Mouse (Mus musculus) forebrain, embryonic 12.5 days (tissue): ENCODE results near the gene Srcin1. TPM values are rescaled to one million over a fixed set of nuclear protein-coding genes. Genes with fewer than 3 reads are reported as not detected.

Experiments
- ATAC-seq: fragments of 200-750 bp; cut with Nextera tagmentation; 2 replicates; pipeline ENCODE4 v1.8.0; 2017; ENCODE audit warnings: moderate TSS enrichment; ENCODE audit not compliant: low FRiP score
- H3K27ac ChIP-seq: fragments of 300-500 bp; sonication (generic); 2 replicates; pipeline ENCODE4 v1.5.1; 2016; ENCODE audit warnings: mild to moderate bottlenecking
- H3K27me3 ChIP-seq: fragments of 300-500 bp; sonication (generic); 2 replicates; pipeline ENCODE4 v1.6.1; 2016; ENCODE audit warnings: mild to moderate bottlenecking
- H3K36me3 ChIP-seq: fragments of 300-500 bp; sonication (generic); replicated peaks from 2 replicates; pipeline ENCODE4 v1.6.1; 2016; ENCODE audit warnings: mild to moderate bottlenecking
- H3K4me1 ChIP-seq: fragments of 300-500 bp; sonication (generic); 2 replicates; pipeline ENCODE4 v1.6.1; 2016
- H3K4me2 ChIP-seq: fragments of 300-500 bp; sonication (generic); 2 replicates; pipeline ENCODE4 v1.6.1; 2016; ENCODE audit warnings: mild to moderate bottlenecking, moderate library complexity
- H3K4me3 ChIP-seq: fragments of 300-500 bp; sonication (generic); replicated peaks from 2 replicates; pipeline ENCODE4 v1.5.1; 2016; ENCODE audit warnings: mild to moderate bottlenecking
- H3K9ac ChIP-seq: fragments of 300-500 bp; sonication (generic); 2 replicates; pipeline ENCODE4 v1.6.1; 2016; ENCODE audit warnings: mild to moderate bottlenecking
- H3K9me3 ChIP-seq: fragments of 300-500 bp; sonication (generic); 2 replicates; pipeline ENCODE4 v1.6.1; 2016
- WGBS: fragments of 180-500 bp; shearing (Covaris S2); methylation state at CpG from one replicate; pipeline ENCODE4 v1.1.7; 2016; 5-methylcytosine and 5-hydroxymethylcytosine counted together
- polyA plus RNA-seq: library from polyadenylated mRNA; unstranded; fragments of >200 nt; fragmentation: Nextera tagmentation; extraction: Ambion mirVana; gene quantifications from 2 replicates; pipeline ENCODE4 v1.2.1, GENCODE M21; 2016

Gene Srcin1
- polyA plus RNA-seq, 1 experiment from 2014 or later: 5.7 TPM

DNA sequence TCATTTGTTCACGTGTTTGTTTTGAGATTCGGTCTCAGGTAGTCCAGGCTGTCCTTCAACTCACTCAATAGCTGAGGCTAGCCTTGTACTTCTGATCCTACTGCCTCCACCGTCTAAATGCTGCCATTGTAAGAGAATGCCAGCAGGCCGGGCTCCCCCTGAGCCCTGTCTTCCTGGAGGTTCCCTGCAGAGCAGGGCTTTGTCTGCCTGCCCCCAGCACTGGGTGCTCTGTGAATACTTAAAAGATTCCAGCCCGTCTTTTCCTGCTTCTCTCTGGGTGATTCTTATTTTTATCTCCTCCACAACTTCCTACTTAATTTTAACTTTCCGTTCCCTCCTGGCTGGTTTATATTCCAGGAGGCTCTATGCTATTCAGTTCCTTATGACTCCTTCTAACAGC, 26.2 kb upstream of the Srcin1 start:
- ATAC-seq: no peak
- 0 out of 2 replicates have a peak, but pooled peaks cover 5% of the 10 kb centered on the region for H3K27me3 ChIP-seq
- WGBS: 21% methylated on average over 6 of the region's 6 CpGs
- no peak overlapping the region for H3K9ac ChIP-seq
- H3K36me3 ChIP-seq: no peaks in the 10 kb centered on the region
- H3K9me3 ChIP-seq: no peaks in the 10 kb centered on the region
- no peak overlapping the region for H3K4me2 ChIP-seq
- H3K4me1 ChIP-seq: peaks cover 9% of the 10 kb centered on the region; the same call in 1 of the 2 replicates
- H3K27ac ChIP-seq: no peak overlapping the region
- H3K4me3 ChIP-seq: no peak overlapping the region

DNA sequence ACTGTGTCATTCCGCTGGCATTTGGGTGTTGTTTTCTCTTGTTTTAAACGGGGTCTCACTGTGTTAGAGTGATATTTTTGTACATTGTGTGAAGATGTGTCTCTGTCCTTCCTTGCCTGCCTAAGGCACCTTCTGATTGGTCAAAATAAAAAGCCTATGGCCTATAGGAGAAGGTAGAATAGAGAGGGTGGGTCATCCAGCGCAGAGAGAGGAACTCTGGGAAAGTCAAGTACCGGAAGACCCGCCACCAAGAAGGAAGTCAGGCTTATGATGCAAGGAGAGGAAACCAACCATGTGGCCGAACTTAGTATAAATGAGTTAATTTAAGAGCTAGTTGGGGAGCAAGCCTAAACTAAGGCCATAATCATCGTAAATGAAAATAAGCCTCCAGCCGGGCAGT, 23.1 kb upstream of the Srcin1 start:
- no peaks in the 10 kb centered on the region for H3K27me3 ChIP-seq
- H3K4me3 ChIP-seq: no peak overlapping the region
- H3K36me3 ChIP-seq: no peaks in the 10 kb centered on the region
- H3K4me1 ChIP-seq: peaks cover 9% of the 10 kb centered on the region; the same call in 1 of the 2 replicates
- no peaks in the 10 kb centered on the region for H3K9me3 ChIP-seq
- no peak overlapping the region for H3K4me2 ChIP-seq
- H3K27ac ChIP-seq: no peak overlapping the region
- no peak overlapping the region for H3K9ac ChIP-seq
- WGBS: 94% methylated on average over 8 of the region's 8 CpGs
- ATAC-seq: no peak

DNA sequence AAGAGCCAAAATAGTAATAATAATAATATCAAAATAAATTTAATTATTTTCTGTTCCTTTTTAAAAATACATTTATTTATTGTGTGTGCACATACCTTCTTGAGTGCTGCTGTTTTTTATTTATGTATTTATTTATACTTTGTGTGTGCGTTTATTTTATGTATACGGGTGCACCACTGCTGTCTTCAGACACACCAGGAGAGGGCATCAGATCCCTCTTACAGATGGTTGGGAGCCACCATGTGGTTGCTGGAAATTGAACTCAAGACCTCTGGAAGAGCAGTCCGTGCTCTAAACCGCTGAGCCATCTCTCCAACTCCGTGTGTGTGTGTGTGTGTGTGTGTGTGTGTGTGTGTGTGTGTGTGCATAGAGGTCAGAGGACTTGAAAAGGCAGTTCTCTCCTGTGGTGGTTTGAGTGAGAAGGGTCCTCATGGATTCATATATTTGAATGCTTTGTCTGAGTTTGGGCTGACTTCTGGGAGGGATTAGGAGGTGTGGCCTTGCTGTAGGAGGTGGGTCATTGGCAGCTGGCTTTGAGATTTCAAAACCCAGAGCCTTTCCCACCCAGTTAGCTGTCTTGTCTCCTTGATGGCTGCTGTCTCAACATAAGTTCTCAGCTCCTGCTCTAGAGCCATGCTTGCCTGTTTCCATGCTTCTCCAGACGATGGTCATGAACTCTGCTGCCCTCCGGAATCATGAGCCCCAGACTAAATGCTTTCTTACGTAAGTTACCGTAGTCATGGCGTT, 22.1 kb upstream of the Srcin1 start:
- Histone ChIP-seq H3K4me2 (no peak overlapping the region), H3K9ac (no peak overlapping the region), H3K4me3 (no peak overlapping the region), H3K27ac (no peak overlapping the region), H3K36me3 (no peaks in the 10 kb centered on the region), H3K4me1 (peaks cover 9% of the 10 kb centered on the region; the same call in 1 of the 2 replicates), H3K9me3 (no peaks in the 10 kb centered on the region), H3K27me3 (no peaks in the 10 kb centered on the region)
- ATAC-seq: no peak
- WGBS: 78% methylated on average over 10 of the region's 10 CpGs

DNA sequence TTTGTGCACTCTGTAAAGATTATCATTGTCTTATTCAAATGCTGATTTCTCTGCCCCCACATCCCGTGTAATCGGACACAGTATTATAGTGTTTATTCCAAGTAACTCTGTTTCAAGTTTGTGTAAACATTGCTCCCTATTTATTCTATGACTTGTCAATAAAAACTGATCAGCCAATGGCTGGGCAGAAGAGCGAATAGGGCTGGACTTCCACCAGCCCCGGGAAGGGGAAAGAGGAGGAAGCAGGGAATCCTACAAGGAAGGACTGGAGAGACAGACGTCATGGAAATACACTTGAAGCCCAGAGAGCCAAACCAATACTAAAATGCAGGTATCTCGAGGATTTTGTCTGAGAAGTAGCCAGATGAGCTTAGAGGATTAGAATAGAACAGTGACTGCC, 18.1 kb upstream of the Srcin1 start:
- H3K27me3 ChIP-seq: peaks cover 9% of the 10 kb centered on the region; the same call in 1 of the 2 replicates
- H3K36me3 ChIP-seq: no peaks in the 10 kb centered on the region
- WGBS: 54% methylated on average over 6 of the region's 6 CpGs
- no peaks in the 10 kb centered on the region for H3K9me3 ChIP-seq
- no peak overlapping the region for H3K4me2 ChIP-seq
- H3K4me1 ChIP-seq: peaks cover 15% of the 10 kb centered on the region
- no peak overlapping the region for H3K4me3 ChIP-seq
- H3K9ac ChIP-seq: no peak overlapping the region
- no peak overlapping the region for H3K27ac ChIP-seq
- ATAC-seq: no peak

DNA sequence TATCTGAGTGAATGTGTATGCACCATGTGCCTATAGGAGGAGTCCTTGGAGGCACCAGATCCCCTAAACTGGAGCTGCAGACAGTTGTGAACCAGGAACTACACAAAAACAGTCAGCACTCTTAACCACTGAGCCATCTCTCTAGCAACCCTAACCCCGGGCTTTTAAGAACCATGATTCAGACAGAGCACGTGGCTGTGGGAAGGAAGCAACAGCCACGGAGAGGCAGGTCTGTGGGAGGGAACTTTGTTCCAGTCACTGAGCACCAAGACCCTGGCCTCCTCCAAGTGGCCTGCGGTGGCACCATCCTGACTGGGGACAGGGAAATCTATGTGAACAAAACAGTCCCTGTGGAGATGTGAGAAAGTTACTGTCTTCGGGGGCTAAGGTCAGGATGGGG, 15.9 kb upstream of the Srcin1 start:
- Histone ChIP-seq H3K4me2 (no peak overlapping the region), H3K36me3 (no peaks in the 10 kb centered on the region), H3K4me1 (peaks cover 17% of the 10 kb centered on the region), H3K27ac (no peak overlapping the region), H3K27me3 (peaks cover 9% of the 10 kb centered on the region; the same call in 1 of the 2 replicates), H3K4me3 (no peak overlapping the region), H3K9ac (no peak overlapping the region), H3K9me3 (no peaks in the 10 kb centered on the region)
- no peak for ATAC-seq
- 32% methylated on average over 5 of the region's 5 CpGs for WGBS

DNA sequence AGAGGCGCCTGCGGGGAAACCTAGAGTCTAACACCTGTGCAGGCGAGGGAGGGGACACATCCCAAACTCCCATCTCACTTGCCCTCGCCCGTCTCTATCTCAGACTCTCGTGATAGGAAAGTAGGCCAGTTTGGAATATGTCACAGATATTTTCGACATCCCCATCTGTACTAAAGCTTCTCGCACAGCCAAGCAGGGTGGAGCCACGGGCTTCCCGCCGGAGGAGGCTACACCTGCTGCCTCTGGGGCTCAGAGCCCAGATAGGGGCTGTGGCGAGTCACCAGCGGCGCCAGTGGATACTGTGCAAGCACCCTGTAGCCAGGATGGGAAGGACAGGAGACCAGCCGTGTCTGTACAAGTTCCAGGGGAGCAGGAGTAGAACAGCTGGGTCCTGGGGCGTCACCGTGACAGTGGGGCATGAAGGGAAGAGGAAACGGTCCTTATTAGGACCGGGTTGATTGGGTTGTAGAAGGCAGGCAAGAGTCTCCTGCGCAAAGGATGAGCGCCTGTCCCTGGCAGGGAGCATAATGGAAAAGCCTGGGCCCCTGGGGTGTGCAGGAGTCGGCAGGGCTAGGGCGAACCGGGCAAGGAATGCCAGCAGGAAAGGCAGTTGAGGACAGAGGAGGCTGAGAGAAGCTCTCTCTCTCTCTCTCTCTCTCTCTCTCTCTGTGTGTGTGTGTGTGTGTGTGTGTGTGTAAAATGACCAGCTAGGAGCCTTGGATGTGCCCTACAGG, 14.4 kb upstream of the Srcin1 start:
- H3K9ac ChIP-seq: 0 out of 2 replicates have a peak overlapping the region, but pooled peaks have one; percentile 33
- no peak for ATAC-seq
- H3K9me3 ChIP-seq: no peaks in the 10 kb centered on the region
- H3K36me3 ChIP-seq: no peaks in the 10 kb centered on the region
- H3K4me3 ChIP-seq: no peak overlapping the region
- no peak overlapping the region for H3K4me2 ChIP-seq
- peaks cover 17% of the 10 kb centered on the region for H3K4me1 ChIP-seq
- H3K27me3 ChIP-seq: peaks cover 9% of the 10 kb centered on the region; the same call in 1 of the 2 replicates
- H3K27ac ChIP-seq: no peak overlapping the region
- WGBS: 28% methylated on average over 24 of the region's 24 CpGs

DNA sequence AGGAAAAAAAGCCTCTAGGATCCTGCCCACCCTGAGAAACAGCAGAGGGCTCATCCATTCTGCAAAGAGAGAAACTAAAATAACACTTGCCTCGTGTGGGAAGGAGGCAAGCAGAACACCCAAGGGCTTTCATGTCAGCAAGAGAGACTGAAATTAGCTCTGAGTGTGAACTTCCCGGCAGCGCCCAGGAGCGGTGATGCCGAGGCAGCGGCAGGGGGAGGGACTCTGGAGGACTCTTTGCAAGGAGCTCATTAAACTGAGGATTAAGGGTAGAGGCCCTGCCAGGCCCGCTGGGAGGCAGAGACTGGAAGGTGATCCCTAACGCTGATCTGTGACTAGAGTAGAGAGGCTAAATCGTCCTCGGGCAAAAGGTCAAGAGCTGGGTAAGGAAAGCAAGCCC, 13.2 kb upstream of the Srcin1 start:
- 0 out of 2 replicates have a peak overlapping the region, but pooled peaks have one; percentile 22 for H3K4me2 ChIP-seq
- H3K27ac ChIP-seq: no peak overlapping the region
- H3K36me3 ChIP-seq: no peaks in the 10 kb centered on the region
- peaks cover 17% of the 10 kb centered on the region for H3K4me1 ChIP-seq
- no peak for ATAC-seq
- no peak overlapping the region for H3K9ac ChIP-seq
- no peaks in the 10 kb centered on the region for H3K9me3 ChIP-seq
- under 1% methylated on average over 10 of the region's 10 CpGs for WGBS
- peaks cover 9% of the 10 kb centered on the region; the same call in 1 of the 2 replicates for H3K27me3 ChIP-seq
- no peak overlapping the region for H3K4me3 ChIP-seq

DNA sequence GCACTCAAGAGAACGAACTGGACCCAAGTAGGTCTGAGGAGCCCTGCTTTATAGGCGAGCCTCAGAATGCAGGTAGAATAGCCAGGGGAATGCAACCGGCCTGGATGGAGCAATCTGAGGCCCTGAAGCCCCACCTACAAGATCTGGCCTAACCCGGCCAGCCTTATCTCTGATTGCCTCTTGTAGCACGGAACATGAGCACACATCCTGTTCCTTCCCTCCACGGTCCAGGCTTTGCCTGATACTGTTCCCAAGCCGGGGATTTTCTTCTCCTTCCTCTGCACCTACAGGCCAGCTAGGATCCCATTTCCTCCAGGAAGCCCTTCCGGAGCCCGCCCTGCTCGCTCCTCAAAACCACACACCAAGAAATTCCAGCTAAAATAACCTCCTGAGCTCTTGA, 9.9 kb upstream of the Srcin1 start:
- no peak for ATAC-seq
- 75% methylated on average over 10 of the region's 10 CpGs for WGBS

DNA sequence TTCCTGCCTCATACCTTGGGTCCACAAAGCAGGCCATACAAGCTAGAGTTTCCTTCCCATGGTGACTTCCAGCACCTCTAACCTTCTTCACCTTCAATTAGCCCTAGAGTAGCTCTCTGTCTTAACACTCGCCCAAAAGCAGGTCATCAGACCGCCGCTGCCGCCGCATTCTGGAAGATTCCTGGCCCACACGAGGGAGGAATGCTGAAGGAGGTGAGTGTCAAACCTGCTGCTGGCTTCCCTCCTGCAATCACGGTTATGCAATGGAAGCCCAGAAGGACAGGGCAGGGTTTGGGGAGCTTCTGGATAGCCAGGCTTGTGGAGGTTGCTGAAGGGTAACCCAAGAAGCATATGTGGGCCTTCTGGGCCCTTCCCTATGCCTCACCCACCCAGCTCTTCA, 8.5 kb upstream of the Srcin1 start:
- 79% methylated on average over 7 of the region's 7 CpGs for WGBS
- Histone ChIP-seq H3K9me3 (no peaks in the 10 kb centered on the region), H3K4me3 (no peak overlapping the region), H3K36me3 (no peaks in the 10 kb centered on the region), H3K27ac (no peak overlapping the region), H3K4me2 (no peak overlapping the region), H3K27me3 (no peaks in the 10 kb centered on the region; the same call in 1 of the 2 replicates), H3K4me1 (peaks cover 10% of the 10 kb centered on the region), H3K9ac (no peak overlapping the region)
- no peak for ATAC-seq

More for the DNA sequence above, 9.9 kb upstream of the Srcin1 start:
- Histone ChIP-seq H3K27ac (no peak overlapping the region), H3K36me3 (no peaks in the 10 kb centered on the region), H3K4me1 (peaks cover 17% of the 10 kb centered on the region), H3K9me3 (no peaks in the 10 kb centered on the region), H3K4me3 (no peak overlapping the region), H3K9ac (no peak overlapping the region), H3K4me2 (no peak overlapping the region), H3K27me3 (peaks cover 9% of the 10 kb centered on the region)

DNA sequence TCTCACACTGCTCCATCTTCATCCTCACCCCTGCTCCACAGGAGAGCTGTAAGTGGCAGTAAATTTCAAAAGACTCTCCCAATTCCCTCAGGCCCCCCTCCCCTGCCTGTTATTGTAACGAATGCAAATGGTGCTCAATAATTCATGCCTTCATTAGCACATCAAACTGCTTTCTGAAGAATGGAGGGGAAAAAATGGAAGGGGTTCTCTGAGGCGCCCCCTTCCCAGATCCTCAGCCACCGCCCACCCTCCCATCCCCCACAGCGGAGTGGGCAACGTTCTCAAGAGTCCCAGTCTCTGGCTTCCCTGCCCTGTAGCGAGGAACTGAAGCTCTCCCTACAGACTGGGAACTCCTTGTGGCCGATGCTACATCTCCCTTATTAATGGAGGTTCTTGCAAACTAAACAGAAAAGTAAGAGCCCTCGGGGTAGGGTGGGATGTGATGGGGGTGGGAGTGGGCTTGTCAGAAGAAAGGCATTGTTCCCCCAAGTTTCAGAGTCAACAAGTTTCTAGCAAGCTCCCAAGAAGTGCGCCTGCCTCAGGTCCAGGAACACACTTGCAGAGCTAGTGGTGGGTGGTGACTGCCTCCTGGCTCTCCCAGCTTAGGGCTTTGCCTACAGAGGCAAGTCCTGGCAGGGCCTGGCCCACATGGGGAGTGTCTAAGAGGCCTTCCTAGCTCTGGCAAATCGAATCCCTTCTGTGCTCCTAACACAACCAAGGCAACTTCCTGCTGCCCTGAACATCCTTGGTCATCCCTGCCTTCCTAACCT, 3.3 kb upstream of the Srcin1 start:
- Histone ChIP-seq H3K4me1 (peaks cover 32% of the 10 kb centered on the region), H3K9ac (no peak overlapping the region), H3K4me2 (peak overlapping the region; percentile 27), H3K9me3 (no peaks in the 10 kb centered on the region), H3K27me3 (peaks cover 19% of the 10 kb centered on the region), H3K36me3 (no peaks in the 10 kb centered on the region), H3K27ac (peak overlapping the region; percentile 63; the same call in 1 of the 2 replicates), H3K4me3 (no peak overlapping the region)
- WGBS: 10% methylated on average over 10 of the region's 10 CpGs
- ATAC-seq: no peak

DNA sequence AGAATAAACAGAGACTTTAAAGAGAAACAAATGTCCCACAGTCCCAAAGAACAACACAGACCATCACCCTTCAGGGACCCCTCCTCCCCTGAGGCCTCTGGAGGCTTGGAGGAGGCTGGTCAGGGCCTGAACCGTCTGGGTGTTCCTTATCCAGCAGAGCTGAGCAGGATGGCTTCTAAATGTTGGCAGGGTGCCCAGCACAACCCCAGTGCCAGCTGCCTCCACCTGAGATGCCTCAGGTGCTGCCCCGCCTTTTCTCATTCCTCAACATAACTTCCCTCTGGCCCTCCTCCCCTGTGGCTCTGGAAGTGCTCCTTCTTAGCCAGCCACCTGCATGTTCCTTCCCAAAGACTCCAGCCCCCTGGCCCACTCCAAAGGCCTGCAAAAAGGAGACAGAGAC, 2.3 kb upstream of the Srcin1 start:
- Histone ChIP-seq H3K27me3 (peaks cover 23% of the 10 kb centered on the region), H3K9me3 (no peaks in the 10 kb centered on the region)
- WGBS: 52% methylated on average over 2 of the region's 2 CpGs

DNA sequence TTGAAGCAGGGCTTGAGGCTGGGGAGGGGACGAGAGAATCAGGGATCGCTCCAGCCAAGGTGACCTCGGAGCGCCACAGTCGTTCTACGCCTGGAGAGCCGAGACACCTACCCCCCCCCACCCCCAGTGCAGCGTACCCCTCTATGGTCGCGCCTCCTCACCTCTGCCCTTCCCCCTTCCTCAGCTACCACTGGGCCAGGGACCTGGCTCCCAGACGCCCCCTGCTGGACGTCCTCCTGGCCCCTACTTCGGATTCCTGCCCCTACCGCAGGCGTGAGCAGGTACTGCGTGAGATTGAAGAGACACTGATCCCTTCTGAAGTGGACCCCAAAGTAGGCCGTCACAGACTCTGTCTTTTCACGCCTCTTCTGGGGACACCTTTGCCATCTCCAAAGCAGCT, 348 bp downstream of the Srcin1 start:
- Histone ChIP-seq H3K9ac (peak overlapping the region; percentile 95), H3K36me3 (no peaks in the 10 kb centered on the region), H3K4me2 (peak overlapping the region; percentile 85), H3K9me3 (no peaks in the 10 kb centered on the region), H3K4me1 (peaks cover 68% of the 10 kb centered on the region), H3K27me3 (peaks cover 28% of the 10 kb centered on the region), H3K4me3 (peak overlapping the region; percentile 76), H3K27ac (peak overlapping the region; percentile 96)
- peak; percentile 62 for ATAC-seq
- WGBS: under 1% methylated on average over 18 of the region's 18 CpGs

More for the DNA sequence above, 2.3 kb upstream of the Srcin1 start:
- no peak for ATAC-seq
- Histone ChIP-seq H3K4me3 (no peak overlapping the region), H3K4me2 (no peak overlapping the region), H3K9ac (no peak overlapping the region), H3K36me3 (no peaks in the 10 kb centered on the region), H3K27ac (peak overlapping the region; percentile 63; the same call in 1 of the 2 replicates), H3K4me1 (peaks cover 42% of the 10 kb centered on the region)
